Comparison of ENCODE assay signal across 23 mouse cellular contexts in the genomic region with DNA sequence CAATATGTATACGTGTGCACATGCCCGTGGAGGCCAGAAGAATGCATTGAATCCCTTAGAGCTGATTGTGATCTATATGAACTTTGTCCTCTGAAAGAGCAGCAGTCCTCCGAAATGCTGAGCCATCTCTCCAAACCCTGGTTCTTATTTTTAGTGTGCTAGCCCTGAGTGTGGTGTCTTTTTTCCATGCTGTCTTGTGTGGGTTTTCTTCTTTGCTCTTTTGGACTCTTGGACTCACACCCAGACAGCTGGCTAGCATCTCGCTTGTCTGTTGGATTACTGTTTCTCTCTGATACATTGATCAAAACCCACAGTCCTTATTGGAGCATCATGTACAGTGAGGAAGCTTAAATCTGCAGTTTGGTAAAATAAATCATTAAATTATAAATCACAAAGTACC. TPM values are rescaled to one million over a fixed set of nuclear protein-coding genes. Genes with fewer than 3 reads are reported as not detected.
DNase-seq lines count a peak whose midpoint lies in the region; ATAC-seq and TF ChIP-seq lines count a peak whose summit lies in the region.
"Had no signal": no experiment of that assay in that cellular context is flagged by ENCODE, and none has a peak within 500 bp of the region (broad histone marks: within the 10 kb centered on the region; RNA-seq: fewer than 3 reads in every experiment).

No protein-coding gene starts in this region.

- DNase-seq in heart, adult 2 months, result no peak
- DNase-seq in kidney, adult 18-20 months, result peak; percentile 35
- no peak for DNase-seq in neural tube, embryonic 10.5 days (ENCODE audit: extremely low spot score, low spot score)
- peak; percentile 72 for DNase-seq in yolk sac, embryonic 10.5 days (ENCODE audit: low spot score)
- DNase-seq: adrenal gland, adult 2 months; B cell, adult 2 months; cerebellum, adult 9-10 months; gastrocnemius, postnatal 25 days; layer of hippocampus, adult 9-11 months; lung, adult 18-20 months; lung, postnatal 14 days; midbrain, embryonic 14.5 days; right cerebral cortex, postnatal 25 days; thymus, postnatal 36 days had no signal

- ATAC-seq in heart, embryonic 13.5 days (ENCODE audit: extremely low read depth, insufficient number of reproducible peaks, low FRiP score, low TSS enrichment), result no peak
- ATAC-seq in kidney, embryonic 16.5 days (ENCODE audit: low FRiP score, low TSS enrichment), result no peak
- no peak for ATAC-seq in neural tube, embryonic 13.5 days (ENCODE audit: low read depth)
- no peak for ATAC-seq in midbrain, embryonic 16.5 days
- ATAC-seq: forebrain, embryonic 13.5 days had no signal

- H3K9me3 ChIP-seq in heart, embryonic 13.5 days, result no peaks in the 10 kb centered on the region
- no peaks in the 10 kb centered on the region for H3K9me3 ChIP-seq in kidney, embryonic 16.5 days (ENCODE audit: low read length)
- H3K9me3 ChIP-seq in neural tube, embryonic 13.5 days, result no peaks in the 10 kb centered on the region
- H3K9me3 ChIP-seq in midbrain, embryonic 16.5 days (replicated peaks; ENCODE audit: control insufficient read depth, low read length, poor library complexity, severe bottlenecking), result no peaks in the 10 kb centered on the region
- H3K9me3 ChIP-seq: forebrain, embryonic 13.5 days had no signal

- intact Hi-C loops in heart, adult 2 months (cut with DNase I), result no loop called here

- TF ChIP-seq POLR2A in heart, adult 2 months (IDR thresholded peaks at IDR 0.05; ENCODE audit: insufficient read depth, low read depth, low read length), result no peak

- peak overlapping the region; percentile 35; the same call in 1 of the 2 replicates for H3K4me2 ChIP-seq in heart, embryonic 13.5 days
- no peak overlapping the region for H3K4me2 ChIP-seq in kidney, embryonic 16.5 days (replicated peaks; ENCODE audit: low read depth, low read length)
- H3K4me2 ChIP-seq in neural tube, embryonic 13.5 days, result 0 out of 2 replicates have a peak overlapping the region, but pooled peaks have one; percentile 5
- H3K4me2 ChIP-seq in midbrain, embryonic 16.5 days (ENCODE audit: low read length), result no peak overlapping the region
- H3K4me2 ChIP-seq: forebrain, embryonic 13.5 days had no signal

- no peak overlapping the region for H3K27ac ChIP-seq in heart, embryonic 13.5 days (replicated peaks)
- H3K27ac ChIP-seq in heart, adult 2 months, result no peak overlapping the region
- no peak overlapping the region for H3K27ac ChIP-seq in kidney, embryonic 16.5 days (ENCODE audit: low read length)
- no peak overlapping the region for H3K27ac ChIP-seq in neural tube, embryonic 13.5 days (replicated peaks)
- no peak overlapping the region for H3K27ac ChIP-seq in midbrain, embryonic 16.5 days (ENCODE audit: low read length)
- H3K27ac ChIP-seq: forebrain, embryonic 13.5 days; kidney, postnatal 0 days had no signal

- peak overlapping the region; percentile 50; the same call in 1 of the 2 replicates for H3K9ac ChIP-seq in heart, embryonic 13.5 days
- H3K9ac ChIP-seq in heart, adult 2 months (ENCODE audit: low read depth, low read length), result no peak overlapping the region
- no peak overlapping the region for H3K9ac ChIP-seq in kidney, embryonic 16.5 days (replicated peaks; ENCODE audit: low read length)
- no peak overlapping the region for H3K9ac ChIP-seq in neural tube, embryonic 13.5 days
- H3K9ac ChIP-seq in midbrain, embryonic 16.5 days (ENCODE audit: low read depth, low read length), result no peak overlapping the region
- H3K9ac ChIP-seq: forebrain, embryonic 13.5 days had no signal

- no peak overlapping the region for H3K4me3 ChIP-seq in heart, embryonic 13.5 days
- no peak overlapping the region for H3K4me3 ChIP-seq in heart, adult 2 months
- H3K4me3 ChIP-seq in kidney, embryonic 16.5 days (ENCODE audit: low read length), result no peak overlapping the region
- H3K4me3 ChIP-seq in neural tube, embryonic 13.5 days, result no peak overlapping the region
- H3K4me3 ChIP-seq in midbrain, embryonic 16.5 days (ENCODE audit: low read depth, low read length), result no peak overlapping the region
- H3K4me3 ChIP-seq: erythroblast, embryonic 14.5 days; forebrain, embryonic 13.5 days; megakaryocyte, embryonic 14.5 days; myocyte had no signal

- peaks cover 33% of the 10 kb centered on the region for H3K4me1 ChIP-seq in heart, embryonic 13.5 days
- peaks cover 7% of the 10 kb centered on the region for H3K4me1 ChIP-seq in heart, adult 2 months (ENCODE audit: control insufficient read depth, insufficient read depth, low read length)
- H3K4me1 ChIP-seq in kidney, embryonic 16.5 days (ENCODE audit: insufficient read depth, low read length), result peaks cover 23% of the 10 kb centered on the region
- H3K4me1 ChIP-seq in neural tube, embryonic 13.5 days (replicated peaks), result peaks cover 35% of the 10 kb centered on the region
- H3K4me1 ChIP-seq in midbrain, embryonic 16.5 days (ENCODE audit: control insufficient read depth, insufficient read depth, low read length), result peaks cover 27% of the 10 kb centered on the region

- 67% methylated on average over 4 of the region's 4 CpGs for WGBS in heart, embryonic 13.5 days
- 58% methylated on average over 4 of the region's 4 CpGs for WGBS in heart, adult 2 months
- WGBS in kidney, embryonic 16.5 days, result 75% methylated on average over 4 of the region's 4 CpGs
- 89% methylated on average over 4 of the region's 4 CpGs for WGBS in neural tube, embryonic 13.5 days
- 84% methylated on average over 4 of the region's 4 CpGs for WGBS in midbrain, embryonic 16.5 days

- no peaks in the 10 kb centered on the region for H3K27me3 ChIP-seq in heart, embryonic 13.5 days (replicated peaks)
- H3K27me3 ChIP-seq in heart, adult 2 months (ENCODE audit: control insufficient read depth, insufficient read depth, low read length), result no peaks in the 10 kb centered on the region
- H3K27me3 ChIP-seq in kidney, embryonic 16.5 days (ENCODE audit: insufficient read depth, low read length), result no peaks in the 10 kb centered on the region
- H3K27me3 ChIP-seq in neural tube, embryonic 13.5 days, result no peaks in the 10 kb centered on the region
- no peaks in the 10 kb centered on the region for H3K27me3 ChIP-seq in midbrain, embryonic 16.5 days (ENCODE audit: control insufficient read depth, insufficient read depth, low read depth, low read length)
- H3K27me3 ChIP-seq: forebrain, embryonic 13.5 days; megakaryocyte, embryonic 14.5 days had no signal

- H3K79me2 ChIP-seq in heart, adult 2 months (replicated peaks; ENCODE audit: control insufficient read depth, insufficient read depth, low read length), result peaks cover 9% of the 10 kb centered on the region

- no peak for TF ChIP-seq EP300 in heart, adult 2 months (IDR thresholded peaks at IDR 0.05; ENCODE audit: insufficient read depth, low read depth, low read length)

- peaks cover 40% of the 10 kb centered on the region for H3K36me3 ChIP-seq in heart, embryonic 13.5 days
- H3K36me3 ChIP-seq in heart, adult 2 months (ENCODE audit: control insufficient read depth, insufficient read depth, low read length), result peaks cover 47% of the 10 kb centered on the region
- peaks cover 24% of the 10 kb centered on the region for H3K36me3 ChIP-seq in kidney, embryonic 16.5 days (ENCODE audit: insufficient read depth, low read length)
- H3K36me3 ChIP-seq in neural tube, embryonic 13.5 days, result peaks cover 33% of the 10 kb centered on the region
- H3K36me3 ChIP-seq in midbrain, embryonic 16.5 days (ENCODE audit: control insufficient read depth, insufficient read depth, low read length), result peaks cover 21% of the 10 kb centered on the region

- TF ChIP-seq CTCF in heart, adult 2 months (IDR thresholded peaks at IDR 0.05), result no peak

RNA-seq across cellular contexts. Expression of gene Fbxo22, which starts 2.9 kb away (rescaled TPM):
- polyA plus RNA-seq in heart, embryonic 13.5 days (2015; fragmentation: Nextera tagmentation; extraction: Ambion mirVana), result 54.4 and 61.1 TPM in 2 replicates
- total RNA-seq in heart, adult 2 months (2021), result 10 to 100 TPM; 31.4 to 34.7 TPM
- polyA plus RNA-seq in heart, adult 2 months (2012; rRNA removed), result 12.9 and 20.7 TPM in 2 replicates
- polyA plus RNA-seq in kidney, embryonic 16.5 days (2015; fragmentation: Nextera tagmentation; extraction: Ambion mirVana), result 69.5 and 73.4 TPM in 2 replicates
- 79.9 and 80.1 TPM in 2 replicates for polyA plus RNA-seq in neural tube, embryonic 13.5 days (2015; fragmentation: Nextera tagmentation; extraction: Ambion mirVana)
- polyA plus RNA-seq in midbrain, embryonic 16.5 days (2015; fragmentation: Nextera tagmentation; extraction: Ambion mirVana), result 85.9 and 89.9 TPM in 2 replicates

Comparison
In these comparisons a context has a peak if more than half of its experiments do, and no peak if none do; other contexts are left out.
1. H3K4me2 ChIP-seq: peak in heart, embryonic 13.5 days (single experiment) and neural tube, embryonic 13.5 days (single experiment); none in kidney, embryonic 16.5 days (single experiment) and midbrain, embryonic 16.5 days (single experiment).
2. DNase-seq: peak in kidney, adult 18-20 months (single experiment) and yolk sac, embryonic 10.5 days (single experiment); none in heart, adult 2 months (0 of 2) and neural tube, embryonic 10.5 days (single experiment).